Mouse (Mus musculus) ES-Bruce4 (cell line): ENCODE measurements around the gene Mif.

ENCODE experiments used
- CTCF ChIP-seq: IDR thresholded peaks from one replicate; pipeline ENCODE4 v1.8.1; 2011; ENCODE audit warnings: low read depth, low read length
- EP300 ChIP-seq: IDR thresholded peaks from 2 replicates; pipeline ENCODE4 v1.6.1; 2011; ENCODE audit warnings: low read depth, low read length; ENCODE audit not compliant: insufficient read depth

GRCm38 (mm10) chr10:75834250-75834649 lies 25.8 kb downstream of the Mif start:
- TF ChIP-seq CTCF: no peak
- no peak for TF ChIP-seq EP300
